Mouse (Mus musculus) large intestine, adult 2 months (tissue): ENCODE data around the gene Ccdc117. TPM values are rescaled to one million over a fixed set of nuclear protein-coding genes. Genes with fewer than 3 reads are reported as not detected.
"Not testable (repeated sequence)": the region's sequence is repeated elsewhere in the genome, so short reads cannot be mapped to it uniquely, and the experiment has no call there.

Source experiments
- DNase-seq: peaks from one replicate; pipeline ENCODE4 v3.0.0-alpha.2; 2012; ENCODE audit warnings: low read depth, low spot score
- WGBS: fragments of 180-500 bp; shearing (Covaris S2); methylation state at CpG from one replicate; pipeline ENCODE4 v1.1.7; 2018; 5-methylcytosine and 5-hydroxymethylcytosine counted together
- polyA plus RNA-seq: library from polyadenylated mRNA; depleted of rRNA; stranded (reverse); fragments of >200 nt; gene quantifications from 2 replicates; pipeline ENCODE4 v1.2.3, GENCODE M21; 2012; rRNA removed

Gene Ccdc117
- polyA plus RNA-seq: 4.6 and 5.5 TPM in 2 replicates

GRCm38 (mm10) chr11:5541799-5542481, at the start of gene Ccdc117:
Gene Ccdc117 (minus strand): TSS chr11:5542187.
- under 1% methylated on average over 65 of the region's 65 CpGs for WGBS
- DNase-seq: peak; percentile 85

- DNase-seq: no peak
- 75% methylated on average over 6 of the region's 6 CpGs for WGBS
These were observed 33.1 kb upstream of the Ccdc117 start for GRCm38 (mm10) chr11:5575046-5575445.

- WGBS: 73% methylated on average over 2 of the region's 2 CpGs
- DNase-seq: no peak
These were observed 31.8 kb upstream of the Ccdc117 start for GRCm38 (mm10) chr11:5573821-5574220.

- 84% methylated on average over 4 of the region's 4 CpGs for WGBS
- no peak for DNase-seq
These were observed 29.9 kb upstream of the Ccdc117 start for GRCm38 (mm10) chr11:5571856-5572255.

DNA sequence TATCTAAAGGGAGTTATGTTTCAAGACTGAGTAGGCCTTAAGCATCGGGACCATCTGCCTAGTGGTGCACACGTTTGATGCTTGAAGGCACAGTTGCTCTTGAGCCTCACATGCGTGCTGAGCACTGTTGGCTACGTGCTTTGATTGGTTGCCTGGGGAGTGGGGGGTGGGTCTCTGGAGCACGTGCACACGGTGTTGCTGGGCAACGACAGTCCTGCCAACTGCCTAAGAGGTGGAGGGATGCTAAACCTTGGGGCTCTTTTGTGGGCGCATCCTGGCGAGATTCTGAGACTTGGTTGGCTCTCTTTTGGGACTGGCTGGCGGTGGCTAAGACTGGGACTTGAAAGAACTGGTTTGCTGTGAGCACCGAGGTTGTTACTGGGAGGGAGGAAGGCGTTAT, 27.5 kb upstream of the Ccdc117 start, which contains the start of gene Ankrd36:
Ankrd36 (plus strand) TSS at position 211 of the 400 bp plus-strand sequence.
- no peak for DNase-seq
- WGBS: 87% methylated on average over 12 of the region's 12 CpGs

DNA sequence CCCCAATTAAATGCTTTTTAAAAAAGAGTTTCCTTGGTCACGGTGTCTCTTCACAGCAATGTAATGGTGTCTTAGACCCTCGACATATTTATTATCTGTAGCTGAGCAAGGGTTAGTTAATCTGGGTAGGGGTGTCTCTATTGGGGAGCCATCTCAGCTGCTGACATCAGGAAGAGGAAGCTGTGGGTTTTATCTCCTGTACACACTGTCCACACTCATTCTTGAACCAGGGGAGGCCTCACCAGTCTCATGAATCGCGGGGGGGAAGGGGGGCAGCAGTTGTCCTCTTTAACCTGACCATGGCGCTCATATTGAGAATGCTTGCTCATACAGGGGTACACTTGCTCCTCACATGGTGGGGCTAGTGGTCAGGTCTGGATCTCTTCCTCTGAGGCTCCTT, 26.1 kb upstream of the Ccdc117 start:
- DNase-seq: no peak
- 91% methylated on average over 5 of the region's 5 CpGs for WGBS

DNA sequence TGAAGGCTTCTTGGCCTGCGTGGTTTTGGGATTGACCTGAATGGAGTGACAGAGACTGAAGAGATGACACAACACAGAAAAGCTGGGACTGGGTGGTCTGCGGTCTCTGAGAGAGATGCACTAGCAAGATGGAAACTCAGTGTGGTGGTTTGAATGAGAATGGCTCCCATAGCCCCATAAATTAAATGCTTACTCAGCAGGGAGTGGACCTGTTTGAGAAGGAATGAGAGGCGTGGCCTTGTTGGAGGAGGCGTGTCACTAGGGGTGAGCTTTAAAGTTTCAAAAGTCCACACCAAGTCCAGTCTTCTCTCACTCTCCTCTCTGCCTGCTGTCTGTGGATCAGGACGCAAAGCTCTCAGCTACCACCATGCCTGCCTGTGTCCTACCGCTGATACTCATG, 25.7 kb upstream of the Ccdc117 start:
- no peak for DNase-seq
- 97% methylated on average over 6 of the region's 6 CpGs for WGBS

DNA sequence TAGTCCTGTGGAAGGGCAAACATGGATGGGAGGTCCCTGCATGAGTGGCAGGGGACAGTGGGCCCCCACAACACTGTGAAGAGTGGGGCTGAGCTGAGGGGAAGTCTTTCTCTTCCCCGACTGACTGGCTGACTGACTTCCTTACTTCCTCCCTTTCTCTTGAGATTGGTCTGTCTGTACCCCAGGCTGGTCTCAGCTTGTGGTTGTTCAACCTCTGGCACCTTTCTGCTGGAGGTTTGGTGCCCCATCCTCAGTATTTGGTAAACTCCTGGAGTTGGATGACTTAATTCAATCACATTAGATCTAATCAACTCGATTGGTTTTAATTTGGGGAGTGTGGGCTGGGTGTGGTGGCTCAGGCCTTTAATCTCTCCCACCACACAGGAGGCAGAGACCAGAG, 24.5 kb upstream of the Ccdc117 start:
- WGBS: 50% methylated on average over 2 of the region's 2 CpGs

DNA sequence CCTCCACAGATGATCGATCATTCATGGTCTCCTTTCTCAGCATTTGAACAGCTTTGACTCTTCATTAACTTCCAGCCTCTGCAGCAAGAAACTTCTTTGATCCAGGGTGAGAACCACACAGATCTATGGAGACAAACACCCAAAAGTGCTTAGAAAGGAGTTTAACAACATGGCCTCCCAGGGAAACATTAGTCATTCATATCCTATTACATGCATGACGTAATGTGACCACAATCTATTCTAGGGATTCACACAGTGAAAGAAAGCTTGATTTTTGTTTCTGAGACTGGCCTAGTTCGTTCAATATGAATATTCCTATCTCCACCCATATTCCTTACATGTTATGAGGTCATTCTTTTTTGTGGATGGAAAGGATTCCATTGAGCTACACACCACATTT, 23.6 kb upstream of the Ccdc117 start:
- no peak for DNase-seq
- 88% methylated on average over 3 of the region's 3 CpGs for WGBS

More for the DNA sequence above, 24.5 kb upstream of the Ccdc117 start:
- DNase-seq: no peak

DNA sequence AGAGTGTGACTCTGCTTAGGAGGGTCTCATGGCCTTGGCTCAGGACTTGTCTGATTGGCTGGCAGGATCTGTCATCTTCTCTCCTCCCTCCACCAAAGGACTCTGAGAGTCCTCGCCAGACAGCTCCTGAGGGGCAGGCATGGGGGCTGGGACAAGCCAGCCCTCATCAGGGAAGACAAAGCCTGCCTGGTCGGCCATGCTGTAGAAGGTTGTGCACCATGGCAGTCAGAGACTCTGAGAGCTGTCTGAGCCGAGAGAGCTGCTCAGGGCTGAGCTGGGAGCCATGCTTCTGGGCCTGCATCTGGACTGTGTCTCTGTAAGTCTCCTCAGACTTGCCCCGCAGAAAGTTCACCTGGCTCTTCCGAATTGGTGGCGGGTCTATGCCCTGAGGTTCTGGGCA, 21.9 kb upstream of the Ccdc117 start:
- no peak for DNase-seq
- 78% methylated on average over 6 of the region's 6 CpGs for WGBS

- WGBS: 70% methylated on average over 9 of the region's 9 CpGs
- DNase-seq: no peak
These were observed 20.8 kb upstream of the Ccdc117 start for GRCm38 (mm10) chr11:5562625-5563268.

DNA sequence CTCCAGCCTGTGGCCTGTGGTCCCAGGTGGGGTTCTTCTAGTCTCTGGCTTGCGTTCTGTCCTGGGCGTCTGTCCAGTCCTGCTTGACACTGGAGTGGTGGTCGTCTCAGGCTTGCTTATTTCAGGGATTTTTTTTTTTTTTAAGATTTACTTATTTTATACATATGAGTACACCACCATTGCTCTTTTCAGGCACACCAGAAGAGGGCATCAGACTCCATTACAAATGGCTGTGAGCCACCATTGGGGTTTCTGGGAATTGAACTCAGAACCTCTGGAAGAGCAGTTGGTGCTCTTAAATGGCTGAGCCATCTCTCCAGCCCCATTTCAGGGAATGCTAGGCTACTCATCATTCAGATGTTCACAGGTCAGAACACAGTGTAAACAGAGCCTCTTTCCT, 18.3 kb upstream of the Ccdc117 start:
- WGBS: 79% methylated on average over 3 of the region's 3 CpGs

GRCm38 (mm10) chr11:5551931-5552330, 9.9 kb upstream of the Ccdc117 start:
- WGBS: 66% methylated on average over 1 of the region's 1 CpGs
- no peak for DNase-seq

More for the DNA sequence above, 18.3 kb upstream of the Ccdc117 start:
- no peak for DNase-seq

GRCm38 (mm10) chr11:5551430-5551829, 9.4 kb upstream of the Ccdc117 start:
- WGBS: 88% methylated on average over 5 of the region's 5 CpGs
- DNase-seq: no peak

GRCm38 (mm10) chr11:5546693-5547092, 4.7 kb upstream of the Ccdc117 start:
- WGBS: 82% methylated on average over 3 of the region's 3 CpGs
- DNase-seq: no peak

- no peak for DNase-seq
- 79% methylated on average over 4 of the region's 4 CpGs for WGBS
These were observed 3.5 kb upstream of the Ccdc117 start for GRCm38 (mm10) chr11:5545457-5545856.

GRCm38 (mm10) chr11:5544709-5545108, 2.7 kb upstream of the Ccdc117 start:
- DNase-seq: not testable (repeated sequence)
- WGBS: 76% methylated on average over 1 of the region's 1 CpGs

GRCm38 (mm10) chr11:5543281-5543680, 1.3 kb upstream of the Ccdc117 start:
- 75% methylated on average over 1 of the region's 1 CpGs for WGBS

DNA sequence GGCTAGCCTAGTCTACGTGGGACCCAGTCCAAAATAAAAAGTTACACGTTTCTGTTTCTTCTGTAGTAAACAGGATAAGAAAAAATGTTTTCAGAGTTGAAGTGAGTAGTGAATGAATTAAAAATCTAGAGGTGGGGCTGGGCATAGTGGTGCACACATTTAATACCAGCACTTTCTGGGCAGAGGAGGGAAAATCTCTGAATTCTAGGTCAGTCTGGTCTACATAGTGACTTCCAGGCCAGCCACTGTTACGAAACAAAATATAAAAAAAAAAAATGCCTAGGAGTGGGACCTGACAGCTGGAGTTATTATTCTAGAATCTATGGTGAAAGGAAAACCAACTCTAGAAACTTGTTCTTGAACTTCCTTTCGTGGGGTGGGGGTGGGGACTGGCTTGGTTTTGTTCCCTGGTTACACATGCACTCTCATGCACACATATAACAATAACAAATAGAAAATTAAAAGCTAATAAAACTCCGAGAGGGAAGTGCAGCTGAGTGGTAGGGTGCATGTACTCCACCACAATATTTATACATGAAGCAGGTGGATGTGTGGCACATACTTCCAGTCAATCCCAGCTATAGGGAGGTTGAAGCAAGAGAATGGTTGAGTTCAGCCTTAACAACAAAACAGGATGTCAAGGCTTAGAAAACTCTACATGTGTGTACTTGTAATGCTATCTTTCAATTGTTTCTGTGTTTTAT, 647 bp upstream of the Ccdc117 start:
- DNase-seq: no peak
- 30% methylated on average over 5 of the region's 5 CpGs for WGBS

More at GRCm38 (mm10) chr11:5543281-5543680, 1.3 kb upstream of the Ccdc117 start:
- DNase-seq: no peak

DNA sequence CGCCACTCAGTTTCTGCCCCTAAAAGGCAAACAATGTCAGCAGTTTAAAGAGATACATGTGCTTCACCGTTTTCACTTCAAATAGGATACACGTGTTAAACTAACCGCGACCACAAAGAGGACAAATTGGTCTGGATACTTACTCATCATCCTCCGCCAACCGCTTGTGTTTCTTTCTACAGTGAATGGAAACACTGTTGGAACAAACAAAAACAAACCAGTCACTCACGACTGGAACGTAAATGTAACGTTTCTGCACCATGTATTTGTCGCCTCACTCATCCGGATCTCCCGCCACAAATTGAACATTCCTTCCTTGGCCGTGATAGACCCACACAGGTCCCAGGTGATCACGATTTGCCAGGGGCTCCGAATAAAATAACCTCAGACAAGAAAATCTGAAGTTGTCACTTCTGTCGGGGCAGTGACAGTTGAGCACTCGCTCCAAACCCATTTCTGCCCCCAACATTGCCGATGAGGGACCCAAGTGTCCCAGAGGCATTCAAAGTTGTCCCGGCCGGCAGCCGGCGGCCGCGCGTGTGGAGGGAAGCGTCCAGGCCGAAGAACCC, 673 bp downstream of the Ccdc117 start:
- WGBS: under 1% methylated on average over 28 of the region's 28 CpGs
- no peak for DNase-seq
